Mouse (Mus musculus): Measurements from ENCODE around the gene Dnah14. TPM values are rescaled to one million over a fixed set of nuclear protein-coding genes. Genes with fewer than 3 reads are reported as not detected.

Gene Dnah14
- total RNA-seq, 2 experiments from 2014 or later: 0.22 to 0.76 TPM

DNA sequence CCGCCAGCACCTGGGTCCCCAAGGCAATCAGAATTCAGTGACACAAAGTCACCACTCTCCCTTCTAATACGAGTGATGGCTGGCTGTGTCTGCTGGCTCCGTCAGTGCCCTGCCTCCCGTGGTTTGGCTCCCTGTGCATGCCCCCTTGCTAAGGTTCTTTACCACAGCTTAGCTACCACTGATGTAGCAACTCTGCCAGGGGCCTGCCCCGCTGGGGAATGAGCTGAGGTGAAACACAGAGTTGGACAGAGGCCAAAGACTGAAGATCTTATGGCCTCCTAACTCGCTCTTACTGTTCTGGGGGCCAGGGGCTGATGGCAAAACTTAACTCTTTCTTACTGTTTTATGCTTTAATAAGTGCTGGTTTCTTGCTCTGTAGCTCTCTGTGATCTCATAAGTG is 213.6 kb downstream of the Dnah14 start:
- no peak for DNase-seq

DNA sequence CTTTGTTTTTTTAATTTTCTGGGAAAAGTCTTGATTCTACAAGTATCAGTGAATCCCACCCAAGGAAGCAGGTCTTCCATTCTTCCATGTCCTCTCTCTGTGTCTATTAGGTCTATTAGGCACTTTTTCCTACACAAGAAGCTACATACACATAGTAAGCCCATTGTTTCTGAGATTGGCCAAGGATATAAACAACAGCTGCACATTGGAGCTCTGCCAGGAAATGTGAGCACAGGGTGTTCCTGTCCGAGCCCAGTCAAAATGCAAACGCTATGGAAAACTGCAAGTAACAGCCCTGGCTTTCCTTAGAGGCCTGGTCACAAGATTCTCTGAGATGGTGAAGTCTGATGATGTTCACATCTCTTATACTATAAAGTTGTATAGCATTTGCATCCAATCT is 217.2 kb downstream of the Dnah14 start:
- peak; percentile 28 to 40 for DNase-seq

DNA sequence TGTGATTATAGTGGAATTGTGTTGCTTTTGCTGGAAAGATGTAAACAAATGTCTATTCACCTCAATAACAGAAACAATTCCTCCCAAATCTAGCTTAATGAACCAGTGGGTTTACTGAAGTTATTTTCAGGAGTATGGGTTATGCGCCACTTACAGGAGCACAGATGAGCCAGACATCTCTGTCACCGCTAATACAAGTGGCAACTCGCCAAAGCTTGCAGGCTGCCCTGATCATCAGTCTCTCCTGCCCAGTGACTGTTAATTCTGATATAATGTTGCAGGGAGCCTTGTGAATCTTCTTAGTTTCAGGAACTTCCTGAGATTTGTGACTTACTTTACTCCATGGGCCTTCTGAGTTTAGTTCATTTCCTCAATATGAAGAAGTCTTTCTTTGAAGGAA is 223.6 kb downstream of the Dnah14 start:
- DNase-seq: no peak

DNA sequence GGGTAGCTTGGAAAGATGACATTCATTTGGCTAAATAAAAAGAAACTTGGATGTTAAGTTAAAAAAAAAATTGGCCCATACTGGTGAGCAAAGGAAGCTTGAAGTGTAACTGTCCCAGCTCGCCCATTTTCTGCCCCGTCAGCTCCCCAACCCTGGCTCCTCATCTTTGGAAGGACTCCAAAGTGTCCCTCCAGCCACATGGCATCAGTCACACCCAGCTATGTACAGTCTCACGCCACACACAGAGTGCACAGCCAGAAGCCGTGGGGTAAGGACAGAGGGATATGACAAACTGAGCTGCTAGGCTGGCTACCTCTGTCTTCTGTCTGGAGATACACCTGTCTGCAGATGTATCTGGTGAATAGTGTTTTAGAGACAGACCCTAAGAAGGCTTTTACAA is 224.3 kb downstream of the Dnah14 start:
- no peak for DNase-seq

DNA sequence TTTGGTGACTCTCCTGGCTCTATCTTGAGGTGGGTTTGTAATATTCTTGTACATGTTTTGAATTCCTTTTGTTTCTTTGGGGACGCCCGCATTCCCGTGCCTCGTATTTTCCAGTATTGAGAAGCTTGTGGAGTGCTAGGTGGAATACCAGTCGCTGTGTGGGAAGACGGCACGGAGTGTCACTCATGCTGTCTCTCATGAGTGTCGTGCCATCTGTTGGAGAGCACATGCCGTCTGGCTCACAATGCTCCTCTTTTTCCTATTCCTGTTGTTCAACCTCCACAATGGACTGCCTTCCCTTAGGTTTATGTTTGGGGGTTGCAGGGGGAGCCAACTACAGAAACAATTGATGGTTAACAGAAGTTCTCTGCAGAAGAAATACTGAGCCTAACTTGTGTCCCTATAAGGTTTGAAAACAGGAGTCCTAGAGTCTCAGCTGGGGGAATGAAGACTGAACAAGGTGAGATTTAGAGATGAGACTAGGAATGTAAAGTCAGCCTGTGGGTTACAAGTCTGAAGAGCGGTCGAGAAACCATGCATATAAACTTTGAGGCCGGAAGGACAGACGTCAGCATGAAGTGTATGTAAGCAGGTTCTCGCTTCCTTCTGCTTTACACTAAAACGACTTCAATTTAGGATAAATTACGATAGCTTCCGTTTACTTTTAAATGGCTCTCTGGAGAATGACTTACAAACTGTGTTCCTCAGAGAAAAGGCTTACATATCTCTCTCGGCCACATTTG is 235.3 kb downstream of the Dnah14 start:
- peak; percentile 68 to 70 for DNase-seq

DNA sequence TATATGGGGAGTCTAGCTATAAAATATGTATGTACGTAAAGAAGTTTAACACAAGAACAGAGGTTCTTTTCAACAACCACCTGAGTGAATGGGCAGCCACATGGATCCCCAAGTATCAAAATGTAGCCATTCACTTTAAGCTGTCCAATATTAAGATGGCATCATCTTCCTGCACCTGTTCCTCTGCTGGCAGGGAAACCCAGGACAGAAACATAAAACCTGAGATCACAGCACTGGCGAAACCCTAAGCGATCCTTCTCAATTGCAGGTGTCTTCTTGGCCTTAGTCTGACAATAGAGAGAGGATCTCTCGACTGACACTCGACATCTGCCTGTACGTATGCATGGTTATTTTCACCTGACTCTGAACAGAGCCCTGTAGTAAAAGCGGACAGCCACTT is 250.4 kb downstream of the Dnah14 start:
- no peak for DNase-seq

DNA sequence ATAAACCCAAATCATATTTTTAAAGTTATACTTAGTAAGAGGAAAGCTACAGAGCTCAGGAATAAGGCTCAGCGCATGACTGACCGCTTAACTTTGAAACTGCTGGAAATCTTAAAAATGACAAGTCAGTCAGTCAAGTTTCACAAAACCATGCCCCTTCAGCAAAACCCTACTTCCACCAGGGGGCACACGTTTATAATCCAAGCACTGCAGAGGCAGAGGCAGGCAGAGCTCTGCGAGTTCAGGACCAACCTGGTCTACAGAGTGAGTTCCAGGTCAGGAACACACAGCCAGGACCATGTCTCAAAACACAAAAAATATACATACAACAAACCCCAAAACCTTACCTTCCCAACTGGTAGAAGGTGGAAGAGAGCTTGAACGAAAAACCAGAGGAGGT is 252.0 kb downstream of the Dnah14 start:
- DNase-seq: no peak

DNA sequence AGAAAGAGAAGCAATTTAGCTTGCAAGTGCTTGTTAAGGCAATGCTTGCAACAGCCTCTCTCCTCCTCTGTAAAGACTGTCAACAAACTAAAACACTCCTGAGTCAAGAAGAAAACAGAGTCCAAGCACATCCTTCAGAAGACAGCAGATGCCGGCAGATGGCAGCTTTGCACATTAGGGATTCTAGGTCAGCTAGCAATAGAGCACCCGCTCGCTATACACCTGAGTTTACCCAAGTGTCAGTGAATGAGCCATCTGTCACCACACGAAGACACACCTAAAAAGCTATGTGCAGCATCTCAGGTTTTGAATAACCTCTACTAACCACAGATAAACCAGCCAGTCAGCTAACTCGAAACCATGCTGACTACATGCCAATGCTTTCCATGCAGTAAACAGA is 256.4 kb downstream of the Dnah14 start:
- no peak for DNase-seq

DNA sequence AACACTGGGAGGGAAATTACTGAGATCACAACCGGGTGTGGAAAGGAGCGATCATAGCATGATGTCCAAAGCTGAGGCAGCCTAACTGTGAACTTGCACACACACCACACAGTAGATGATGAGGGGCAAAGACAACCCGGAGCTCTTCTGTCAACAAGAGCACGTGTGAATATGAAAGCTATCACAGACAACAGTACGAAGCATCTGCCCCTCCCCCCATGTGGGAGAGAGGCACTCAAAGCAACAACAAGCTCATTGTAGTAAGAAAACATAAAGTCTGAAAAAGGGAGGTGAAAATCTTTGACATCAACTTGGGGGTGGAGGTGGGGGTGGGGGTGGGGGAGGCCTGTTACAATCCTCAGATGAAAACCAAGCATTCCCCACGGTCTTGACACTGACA is 256.8 kb downstream of the Dnah14 start:
- no peak for DNase-seq

DNA sequence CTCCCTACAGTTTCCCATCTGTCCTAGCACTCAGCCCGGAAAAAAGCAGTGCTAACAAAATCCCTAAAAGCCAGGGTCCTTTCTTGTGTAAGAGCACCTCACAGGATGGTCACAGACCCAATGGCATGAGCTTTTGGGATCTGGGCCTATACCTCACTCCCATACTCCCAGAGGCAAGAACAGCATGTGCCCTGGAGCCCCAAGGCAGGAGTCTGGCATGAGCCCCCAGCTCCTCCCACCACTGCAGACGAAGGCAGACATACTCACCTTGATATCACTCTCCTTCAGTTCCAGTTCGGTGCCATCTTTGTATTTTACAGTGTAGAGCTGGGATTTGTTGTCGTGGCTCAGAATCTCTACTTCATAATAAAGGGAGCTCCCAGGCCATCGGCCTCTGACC is 261.8 kb downstream of the Dnah14 start:
- no peak for DNase-seq

DNA sequence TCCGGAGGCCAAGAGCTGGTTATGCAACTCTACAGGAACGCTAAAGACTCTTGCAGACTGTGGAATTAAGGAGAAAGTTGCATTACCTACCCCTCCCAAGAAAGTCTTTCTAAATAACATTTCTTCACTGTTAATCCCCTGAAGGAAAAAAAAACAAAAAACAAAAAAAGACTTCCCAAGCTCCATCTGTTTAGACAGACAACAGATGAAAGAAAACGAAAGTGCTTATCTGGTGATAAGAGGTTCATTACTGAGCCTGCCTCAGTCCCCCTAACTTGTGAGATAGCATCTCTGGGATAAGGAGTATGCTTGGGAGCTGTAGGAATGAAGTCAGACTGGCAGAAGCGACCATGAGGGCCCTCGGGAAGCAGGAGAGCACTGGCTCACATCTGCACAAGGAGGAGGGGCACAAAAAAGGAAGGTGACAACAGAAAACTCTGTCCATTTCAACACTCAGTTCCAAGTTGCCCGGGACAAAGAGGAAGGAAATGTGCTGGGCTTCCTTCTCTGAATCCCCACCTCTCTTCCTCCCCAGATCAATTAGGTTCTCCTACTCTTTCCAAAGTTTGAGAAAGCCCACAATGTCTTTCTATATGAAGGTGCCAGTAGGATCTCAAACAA is 263.5 kb downstream of the Dnah14 start:
- no peak for DNase-seq

DNA sequence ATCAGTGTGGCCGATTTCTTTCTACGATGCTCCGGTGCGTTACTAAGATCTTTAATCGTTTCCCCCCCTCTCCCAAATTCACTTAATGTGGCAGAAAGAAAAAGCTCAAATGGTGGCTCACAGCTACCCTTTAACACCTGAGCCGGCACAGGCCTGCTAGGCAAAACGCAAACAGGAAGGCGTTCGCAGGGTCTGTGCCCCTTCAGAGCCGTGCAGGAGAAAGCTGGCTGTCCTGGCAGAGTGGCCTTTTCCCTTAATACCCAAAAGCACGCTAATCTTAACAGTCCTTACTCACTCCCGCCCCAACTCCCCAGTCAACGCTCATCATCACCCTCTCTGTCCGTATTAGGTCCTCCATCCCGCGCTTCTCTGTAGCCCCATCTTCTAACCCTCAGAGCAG is 265.0 kb downstream of the Dnah14 start:
- no peak for DNase-seq

DNA sequence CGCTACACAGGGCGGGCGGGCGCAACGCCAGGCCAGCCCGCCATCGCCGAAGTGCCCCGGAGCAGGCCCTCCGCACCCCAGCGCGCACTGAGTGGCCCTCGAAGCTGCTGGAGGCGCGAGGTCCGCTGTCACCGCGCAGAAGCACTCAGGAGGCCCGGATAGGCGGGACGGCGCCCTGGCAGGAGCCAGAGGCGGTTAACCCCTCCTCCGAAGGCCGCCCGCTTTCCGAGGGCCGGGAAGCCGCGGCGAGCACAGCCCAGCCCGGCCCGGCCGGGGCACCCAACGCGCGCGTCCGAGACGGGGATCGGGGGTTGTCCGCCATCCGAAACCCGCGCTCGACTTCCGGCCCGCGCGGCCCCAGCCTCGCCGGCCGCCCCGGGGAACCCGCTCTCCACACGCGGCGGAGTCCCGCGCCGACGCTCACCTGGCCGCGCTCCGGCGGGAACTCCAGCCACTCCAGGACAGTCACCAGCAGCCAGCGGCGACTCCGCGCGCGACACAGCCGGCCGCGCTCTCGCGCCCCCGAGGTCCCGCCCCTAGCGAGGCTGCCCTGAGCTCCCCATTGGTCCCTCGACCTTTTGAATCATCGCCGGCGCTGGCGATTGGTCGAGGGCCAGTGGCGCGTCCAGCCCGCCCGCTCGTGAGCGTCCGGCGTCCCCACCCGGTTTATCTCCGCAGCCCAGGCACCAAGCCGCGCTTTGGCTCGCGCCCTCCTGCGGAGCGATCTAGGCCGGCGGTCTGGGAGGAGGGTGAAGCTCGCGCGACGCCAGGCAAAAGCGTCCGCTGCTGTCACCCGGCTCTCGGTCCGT is 265.7 kb downstream of the Dnah14 start:
- peak; percentile 94 to 95 for DNase-seq

DNA sequence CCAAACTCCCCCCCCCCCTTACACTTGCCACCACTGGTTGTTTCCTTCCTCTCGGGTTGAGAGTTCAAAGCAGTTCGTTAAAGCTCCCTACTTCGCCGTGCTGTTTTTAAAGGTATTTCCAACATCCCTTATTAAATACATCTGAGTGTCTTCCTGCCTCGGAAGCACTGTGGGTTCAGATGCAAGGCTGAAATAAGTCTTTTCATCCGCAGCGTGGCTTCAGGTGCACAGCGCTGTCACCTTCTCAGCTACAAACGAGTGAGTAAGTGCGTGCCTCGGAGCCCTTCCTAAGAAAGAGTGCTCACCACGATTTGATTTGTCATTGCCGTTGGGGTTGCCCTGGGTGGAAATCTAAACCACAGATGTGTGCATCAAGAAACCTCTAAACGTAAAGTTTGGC is 266.4 kb downstream of the Dnah14 start, which contains the start of gene Lbr:
Gene Lbr, minus strand, starts transcription at position 266 of the 400 bp plus-strand sequence.
- DNase-seq: no peak

DNA sequence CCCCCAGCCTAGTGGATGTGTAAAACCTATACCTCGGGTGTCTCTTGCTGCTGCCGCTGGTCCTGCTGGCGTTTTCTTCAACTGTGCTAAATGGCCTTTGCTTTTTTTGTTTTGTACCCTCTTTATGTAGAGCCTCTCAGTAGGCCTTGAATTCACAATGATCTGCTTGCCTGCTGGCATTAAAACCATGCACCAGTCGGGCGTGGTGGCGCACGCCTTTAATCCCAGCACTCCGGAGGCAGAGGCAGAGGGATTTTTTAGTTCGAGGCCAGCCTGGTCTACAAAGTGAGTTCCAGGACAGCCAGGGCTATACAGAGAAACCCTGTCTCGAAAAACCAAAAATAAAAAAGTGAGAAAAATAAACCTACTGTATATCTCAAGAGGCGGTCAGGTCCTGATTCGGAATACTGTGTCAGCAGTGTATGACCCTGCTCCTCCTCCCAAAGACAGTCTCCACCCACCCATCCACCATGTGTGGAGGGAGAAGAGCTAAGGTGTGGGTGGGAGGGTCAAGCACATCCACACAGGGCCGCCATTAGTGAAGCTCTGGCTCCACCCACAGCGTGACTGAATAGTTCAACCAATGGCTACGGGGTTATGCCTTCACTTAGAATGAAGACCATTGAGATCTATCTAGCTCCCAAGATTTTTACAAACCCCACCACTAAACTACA is 268.7 kb downstream of the Dnah14 start:
- no peak for DNase-seq

DNA sequence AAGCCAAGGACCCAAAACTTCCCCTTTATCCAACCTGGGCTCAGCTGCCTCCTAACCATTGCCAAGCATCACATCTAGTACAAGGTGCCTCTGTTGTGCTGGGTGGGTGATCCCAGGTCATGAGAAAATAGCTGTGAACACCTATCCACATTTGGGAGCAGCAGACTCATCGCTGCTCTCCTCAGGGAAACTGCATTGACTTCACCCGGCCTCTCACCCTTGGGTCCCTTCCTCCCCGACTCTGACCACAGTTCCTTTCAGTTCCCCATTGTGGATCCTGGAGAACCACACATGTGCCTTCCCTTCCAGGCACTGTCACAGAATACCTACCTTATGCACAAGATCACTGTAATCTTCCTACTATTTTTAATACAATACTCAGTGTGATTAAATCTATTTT is 269.4 kb downstream of the Dnah14 start:
- no peak for DNase-seq

DNA sequence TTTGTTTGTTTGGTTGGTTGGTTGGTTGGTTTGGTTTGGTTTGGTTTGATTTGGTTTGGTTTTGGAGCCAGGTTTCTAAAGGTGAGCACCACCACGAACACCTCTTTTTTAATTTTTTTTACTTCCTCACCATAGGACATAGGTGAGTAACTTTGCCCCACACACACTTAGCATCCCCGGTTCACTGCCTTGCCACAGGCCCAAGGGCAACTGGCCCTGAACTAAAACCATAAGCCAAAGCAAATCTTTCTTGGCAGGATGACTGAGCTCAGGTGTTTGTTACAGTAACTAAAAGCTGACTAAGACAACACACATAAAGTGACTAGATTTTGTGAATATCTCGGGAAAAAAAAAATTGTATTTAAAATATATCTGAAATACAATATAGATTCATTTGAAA is 271.0 kb downstream of the Dnah14 start:
- DNase-seq: no peak

DNA sequence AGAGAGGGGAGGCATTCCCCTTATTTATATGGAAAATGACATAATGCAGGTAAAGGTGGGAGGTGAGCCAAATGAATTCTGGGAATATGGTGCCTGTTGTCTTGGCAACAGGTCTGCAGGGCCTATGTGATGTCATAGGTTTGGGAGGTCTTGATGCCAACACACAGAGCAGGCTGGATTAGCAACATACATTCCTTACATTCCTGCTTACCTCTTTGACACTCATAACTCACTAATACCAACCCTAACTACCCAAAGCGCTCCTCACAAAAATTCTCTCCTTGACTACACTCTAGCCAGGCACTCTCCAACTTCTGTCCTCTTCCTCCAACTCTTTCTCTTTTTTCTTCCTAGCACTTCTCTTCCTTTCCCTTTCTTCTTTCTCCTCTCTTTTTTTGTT is 271.9 kb downstream of the Dnah14 start:
- no peak for DNase-seq

DNA sequence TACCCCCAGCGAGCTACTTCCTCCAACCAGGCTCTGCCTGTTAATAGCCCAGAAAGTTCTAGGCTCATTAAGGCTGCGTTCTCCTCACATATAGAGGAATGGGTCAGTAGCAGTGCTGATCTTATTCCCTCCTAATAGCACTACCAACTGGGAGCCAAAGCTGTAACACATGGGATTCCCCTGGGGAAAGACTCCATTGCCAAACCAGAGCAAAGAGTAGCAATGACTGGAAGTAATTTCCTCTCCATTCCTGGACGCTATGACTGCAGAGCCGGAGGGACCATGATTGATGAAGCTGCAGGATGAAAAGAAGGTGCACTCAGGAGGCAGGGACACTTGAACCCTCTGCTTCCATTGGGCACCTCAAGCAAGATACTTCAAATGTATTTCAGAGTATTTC is 274.1 kb downstream of the Dnah14 start:
- DNase-seq: no peak

DNA sequence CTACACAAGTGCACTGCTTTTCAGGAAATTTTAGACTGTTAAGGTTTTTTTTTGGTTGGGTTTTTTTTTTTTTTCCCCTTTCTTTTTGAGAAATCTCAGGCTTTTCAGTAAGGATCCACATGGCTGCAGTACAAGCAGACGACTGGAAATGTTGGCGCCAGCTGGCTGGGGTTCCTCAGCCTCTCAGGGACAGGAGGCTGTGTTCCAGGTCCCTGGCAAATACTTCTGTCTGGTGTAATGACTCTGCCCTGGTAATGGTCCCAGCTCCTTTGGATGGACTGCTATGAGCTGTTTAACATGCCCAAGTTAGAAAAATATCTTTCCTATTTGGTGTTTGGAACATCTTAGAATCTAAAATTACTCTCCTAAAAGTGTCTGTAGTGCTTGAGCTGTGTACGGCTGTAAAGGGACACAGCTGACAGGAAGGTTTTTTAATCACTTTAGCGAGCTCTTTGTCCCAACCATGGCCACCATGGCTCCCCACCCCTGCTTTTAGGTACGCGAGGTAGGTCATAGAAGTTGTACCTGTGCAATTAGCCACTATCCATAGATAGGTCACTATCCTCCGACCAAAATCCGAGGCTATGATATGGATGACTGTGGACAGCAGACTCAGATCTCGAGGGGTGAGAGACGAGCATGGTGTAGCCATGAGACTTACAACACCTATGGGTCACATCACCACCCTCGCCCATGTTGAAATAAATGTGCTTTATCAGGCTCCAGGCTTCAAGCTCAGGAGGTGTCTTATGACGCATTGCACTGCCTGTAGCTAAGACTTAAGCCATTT is 275.4 kb downstream of the Dnah14 start:
- DNase-seq: peak; percentile 67 to 70

DNA sequence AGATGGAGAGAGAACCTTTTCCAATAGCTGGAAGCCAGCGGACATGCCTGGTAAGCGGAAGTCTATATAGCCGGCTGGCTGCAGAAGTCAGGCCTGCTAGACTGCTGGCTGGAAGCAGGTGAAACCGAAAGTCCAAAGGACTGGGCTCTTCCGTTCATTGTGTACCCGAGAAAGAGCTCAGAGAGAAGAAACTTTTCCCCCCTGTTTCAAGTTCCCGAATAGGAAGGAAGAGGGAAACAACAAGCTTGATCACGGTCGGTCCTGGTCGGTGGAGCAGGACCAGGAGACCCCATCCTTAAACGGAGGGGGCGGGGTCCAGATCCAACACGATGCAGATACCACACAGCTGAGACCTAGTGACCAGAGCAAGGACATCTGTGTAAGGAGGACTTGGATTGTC is 276.1 kb downstream of the Dnah14 start:
- DNase-seq: no peak

DNA sequence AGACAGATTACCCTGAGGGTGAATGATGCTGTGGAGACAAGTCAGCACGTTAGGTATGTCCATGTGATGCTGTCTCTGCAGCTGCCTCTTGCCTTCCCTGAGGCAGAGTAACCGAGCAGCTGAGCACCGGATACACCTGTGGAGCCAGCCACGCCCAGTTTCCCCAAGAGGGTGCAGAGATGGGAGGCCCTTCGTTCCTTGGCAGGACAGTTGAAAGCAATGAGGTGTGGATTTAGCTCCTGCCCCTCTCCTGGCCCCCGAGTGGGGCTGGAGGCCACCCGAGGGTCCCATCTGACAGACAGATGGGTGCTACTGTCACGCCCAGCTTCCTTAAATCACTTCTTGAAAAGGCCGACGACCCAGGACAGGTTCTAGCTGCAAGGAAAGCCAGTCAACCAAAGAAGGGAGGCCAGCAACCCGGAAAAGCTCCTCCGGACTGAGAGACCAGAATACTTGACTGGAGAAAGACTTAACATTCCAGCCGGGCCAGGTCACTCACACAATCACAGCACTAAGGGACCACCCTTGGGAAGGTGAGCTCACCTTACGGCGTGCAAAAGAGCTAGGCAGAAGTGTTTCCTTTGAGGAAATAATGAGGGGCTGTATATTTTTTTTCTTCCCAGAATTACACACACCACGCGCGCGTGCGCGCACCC is 276.9 kb downstream of the Dnah14 start:
- DNase-seq: no peak
